Mouse (Mus musculus) gastrocnemius, postnatal 25 days (tissue): Measurements from ENCODE around the gene Dlgap3. TPM values are rescaled to one million over a fixed set of nuclear protein-coding genes. Genes with fewer than 3 reads are reported as not detected.

Source experiments
- DNase-seq: peaks from one replicate; pipeline ENCODE4 v3.0.0; 2022
- long read RNA-seq, 2 experiments: library from polyadenylated mRNA; stranded (forward); transcript quantifications; one replicate each; pipeline ENCODE4 v2.0.0; 2021
- total RNA-seq, 2 experiments: library from RNA; stranded (reverse); gene quantifications; 1 replicate in 1 of 2; 2 replicates in 1 of 2; pipeline ENCODE4 v1.2.3; 2021

The Dlgap3 gene
- total RNA-seq: under 1 TPM in 1 of 2 experiments, not detected in 1; 0.08 TPM
- long read RNA-seq, experiment 1: 0 reads
- long read RNA-seq, experiment 2: 0 reads

DNA sequence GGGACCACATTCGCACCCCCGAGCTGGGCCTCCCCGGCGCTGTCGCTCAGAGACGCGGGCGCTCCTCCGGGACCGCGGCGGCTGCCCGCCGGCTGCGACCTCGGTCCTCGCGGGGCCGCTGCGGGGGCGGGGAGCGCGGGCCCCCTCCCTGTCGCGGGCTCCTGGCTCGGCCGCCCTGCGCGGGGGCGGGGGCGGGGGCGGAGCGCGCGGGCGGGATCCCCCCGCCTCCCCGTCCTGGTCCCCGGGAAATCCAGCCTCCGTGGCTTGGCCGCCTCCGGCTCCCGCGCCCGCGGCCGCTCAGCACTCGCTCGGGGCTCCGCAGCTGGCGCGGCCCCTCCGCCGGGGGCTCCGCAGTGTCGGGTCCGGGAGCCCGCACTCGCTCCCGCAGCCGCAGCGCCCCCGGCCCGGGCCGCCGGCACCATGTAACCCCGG is at the start of gene Dlgap3:
Gene Dlgap3 (plus strand): TSS at position 291 of the 432 bp plus-strand sequence.
- DNase-seq: peak; percentile 16

DNA sequence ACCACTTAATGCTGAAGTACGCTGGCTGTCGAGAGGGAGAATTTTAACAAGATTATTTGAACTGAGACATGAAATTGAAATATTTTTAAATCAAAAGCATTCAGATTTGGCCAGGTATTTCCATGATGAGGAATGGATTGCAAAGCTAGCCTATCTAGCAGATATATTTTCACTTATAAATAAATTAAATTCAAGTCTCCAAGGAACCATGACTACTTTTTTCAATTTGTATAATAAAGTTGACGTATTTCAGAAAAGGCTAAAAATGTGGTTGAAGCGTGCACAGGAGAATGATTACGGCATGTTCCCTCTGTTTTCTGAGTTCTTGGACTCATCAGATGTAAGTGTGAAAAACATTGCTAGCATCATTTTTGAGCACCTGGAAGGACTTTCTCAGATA is 45.6 kb upstream of the Dlgap3 start, which contains the start of gene Tmem35b:
Gene Tmem35b (plus strand): TSS at position 301 of the 400 bp plus-strand sequence.
- no peak for DNase-seq

DNA sequence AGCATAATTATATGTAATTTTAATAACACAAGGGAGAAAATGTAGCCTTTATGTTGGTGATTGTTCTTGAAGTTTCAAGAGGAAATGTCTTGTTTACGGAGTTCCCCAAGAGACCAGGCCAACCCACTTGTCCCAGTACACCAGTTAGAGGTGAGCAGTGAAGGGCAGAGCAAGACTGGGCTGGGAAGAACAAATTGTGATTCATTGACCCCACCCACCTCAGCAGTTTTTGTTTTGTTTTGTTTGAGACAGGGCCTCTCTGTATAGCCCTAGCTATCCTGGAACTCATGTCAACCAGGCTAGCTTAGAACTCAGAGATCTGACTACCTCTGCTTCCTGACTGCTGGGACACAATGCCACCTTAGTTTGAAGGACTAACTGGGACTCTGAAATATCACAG is 44.7 kb upstream of the Dlgap3 start:
- no peak for DNase-seq

DNA sequence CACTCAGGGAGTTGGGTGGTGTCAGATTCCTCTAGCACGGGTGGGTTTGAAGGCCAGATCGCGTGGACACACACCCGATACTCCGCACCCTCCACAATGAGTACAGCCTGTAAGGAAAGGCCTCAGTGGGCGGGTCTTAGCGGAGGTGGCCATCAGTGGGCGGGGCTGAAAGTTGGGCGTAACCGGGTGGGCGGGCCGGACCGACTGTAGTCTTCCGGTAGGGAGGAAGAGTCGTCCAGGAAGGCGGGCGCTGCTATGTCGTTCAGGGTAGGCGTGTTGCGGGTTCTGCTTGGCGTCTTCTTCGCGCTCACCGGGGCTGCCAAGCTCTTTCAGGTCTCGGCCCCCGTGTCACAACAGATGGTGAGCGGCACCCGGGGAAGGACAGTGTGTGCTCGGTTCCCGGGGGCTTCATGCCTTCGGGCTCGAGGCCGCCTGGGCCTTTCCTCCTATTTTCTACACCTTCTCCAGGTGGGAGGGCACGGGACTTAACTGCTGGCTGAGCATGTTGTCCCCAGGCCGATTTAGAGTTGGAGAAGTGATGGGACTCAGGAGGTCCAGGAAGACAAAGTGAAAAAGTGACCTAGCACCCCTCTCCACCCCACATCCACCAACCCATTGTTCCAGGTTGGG is 43.1 kb upstream of the Dlgap3 start:
- peak; percentile 85 for DNase-seq

DNA sequence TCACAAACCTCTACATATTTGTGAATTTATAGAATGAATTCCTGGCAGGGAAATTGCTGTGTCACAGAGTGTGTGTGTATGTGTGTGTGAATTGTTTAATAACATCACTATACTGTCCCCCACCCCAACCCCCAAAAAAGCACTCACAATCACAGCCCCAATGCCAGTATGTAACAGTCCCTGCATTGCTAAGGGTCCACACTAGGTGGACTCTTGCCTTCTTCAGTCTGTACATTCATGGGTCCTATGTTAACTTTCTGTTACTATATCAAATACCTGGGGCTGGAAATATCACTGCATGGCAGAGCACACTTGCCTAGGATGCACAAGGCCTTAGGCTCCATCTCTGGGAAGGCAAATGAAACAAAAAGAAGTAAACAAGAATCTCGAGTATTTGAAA is 34.3 kb upstream of the Dlgap3 start:
- DNase-seq: no peak

DNA sequence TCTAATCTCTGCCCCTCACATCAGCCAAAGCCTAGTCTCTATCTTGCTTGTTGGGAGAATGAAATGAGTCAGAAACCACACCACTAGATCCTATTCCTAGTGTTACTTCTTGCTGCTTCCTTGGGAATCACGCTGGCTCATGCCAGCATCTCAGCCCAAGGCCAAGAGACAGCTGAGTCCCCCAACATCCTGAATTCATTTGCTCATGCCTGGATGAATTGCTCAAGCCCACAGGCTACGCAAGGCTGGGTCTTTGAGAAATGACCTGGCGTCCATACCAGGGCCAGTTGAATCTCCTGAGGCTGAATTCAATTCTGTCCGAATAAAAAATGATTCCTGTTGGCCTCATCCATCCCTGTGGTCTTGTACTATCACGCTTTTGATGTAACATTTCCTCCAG is 31.4 kb upstream of the Dlgap3 start:
- no peak for DNase-seq

DNA sequence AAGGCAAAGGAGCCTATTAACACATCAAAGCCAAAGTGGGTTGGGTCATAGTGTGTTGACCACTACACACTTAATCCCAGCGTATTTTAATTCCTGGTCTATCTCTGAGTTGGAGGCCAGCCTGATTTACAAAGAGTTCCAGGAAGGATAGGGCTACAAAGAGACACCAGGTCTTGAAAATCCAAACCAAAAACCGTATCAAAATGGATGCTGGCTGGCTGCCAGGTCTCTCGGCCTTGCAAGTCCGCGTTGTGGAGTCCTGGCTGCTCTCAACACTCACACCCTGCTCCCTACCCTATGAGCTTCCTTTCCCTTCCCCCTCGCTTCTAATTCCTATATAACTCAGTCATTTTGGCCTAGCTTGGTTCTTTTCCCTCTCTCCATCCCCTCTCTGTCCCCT is 30.5 kb upstream of the Dlgap3 start:
- DNase-seq: no peak

DNA sequence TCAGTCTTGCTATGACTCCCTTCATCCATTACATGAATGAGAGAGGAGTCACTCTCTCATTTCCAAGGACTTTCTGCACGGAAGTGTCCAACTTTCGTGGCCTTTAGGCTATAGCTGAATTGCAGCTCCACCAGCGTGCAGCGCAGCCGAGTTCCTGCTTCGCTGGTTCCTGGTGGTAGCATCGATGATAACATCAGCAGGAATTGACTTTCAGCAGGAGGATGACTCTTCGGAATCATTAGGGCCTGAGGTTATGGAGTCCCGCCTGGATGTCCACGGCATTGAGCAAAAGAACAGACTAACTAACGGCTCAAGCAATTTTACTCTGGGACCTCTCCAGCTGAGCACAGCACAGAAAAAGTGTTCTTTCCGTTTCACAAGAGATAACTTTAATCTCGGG is 19.0 kb upstream of the Dlgap3 start:
- no peak for DNase-seq

DNA sequence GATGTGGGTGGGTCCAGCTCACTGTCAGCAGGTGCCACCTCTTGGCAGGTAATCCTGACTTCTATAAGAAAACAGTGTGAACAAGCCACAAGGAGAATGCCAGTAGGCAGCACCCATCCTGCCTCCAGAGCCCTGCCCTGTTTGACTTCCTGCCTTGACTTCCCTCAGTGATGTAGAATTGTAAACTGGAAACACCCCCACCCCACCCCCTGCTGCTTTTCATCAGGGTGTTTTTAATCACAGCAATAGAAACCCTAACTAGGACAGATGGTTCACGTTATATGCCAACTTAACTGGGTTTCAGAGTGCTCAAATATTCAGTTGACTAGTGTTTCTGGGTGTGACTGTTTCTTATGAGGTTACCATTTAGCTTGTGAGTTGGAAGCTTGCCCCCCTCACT is 15.7 kb upstream of the Dlgap3 start:
- no peak for DNase-seq

DNA sequence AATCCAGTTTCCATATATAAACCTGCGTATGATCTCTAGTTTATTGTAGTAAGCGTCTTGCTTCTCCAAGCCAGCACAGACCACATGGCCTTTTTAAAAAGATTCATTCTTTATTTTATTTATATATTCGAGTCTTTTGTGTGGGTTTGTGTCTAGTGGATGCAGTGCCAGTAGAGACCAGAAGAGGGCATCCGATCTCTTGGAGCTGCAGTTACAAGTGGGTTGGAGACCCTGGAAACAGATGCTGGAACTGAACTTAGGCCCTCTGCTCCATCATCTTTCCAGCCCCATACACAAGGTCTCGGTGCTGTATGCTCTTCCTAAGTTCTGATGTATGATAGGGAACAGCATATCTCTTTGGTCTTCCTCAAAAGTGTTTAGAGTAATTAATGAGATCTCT is 13.2 kb upstream of the Dlgap3 start:
- DNase-seq: no peak

DNA sequence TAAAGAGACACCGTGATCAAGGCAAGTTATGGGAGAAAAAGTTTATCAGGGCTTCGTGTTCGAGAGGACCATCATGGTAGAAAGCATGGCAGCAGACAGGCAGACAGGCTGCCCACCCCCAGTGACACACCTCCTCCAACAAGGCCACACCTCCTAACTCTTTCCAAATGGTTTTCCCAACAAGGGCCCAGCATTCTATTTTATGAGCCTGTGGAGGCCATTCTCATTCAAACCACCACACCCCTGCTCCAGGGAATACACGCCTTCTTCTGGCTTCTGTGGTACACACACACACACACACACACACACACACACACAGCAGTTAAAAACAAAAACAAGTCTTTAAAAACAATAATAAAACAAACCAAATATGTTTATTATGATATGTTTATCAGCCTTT is 11.3 kb upstream of the Dlgap3 start:
- no peak for DNase-seq

DNA sequence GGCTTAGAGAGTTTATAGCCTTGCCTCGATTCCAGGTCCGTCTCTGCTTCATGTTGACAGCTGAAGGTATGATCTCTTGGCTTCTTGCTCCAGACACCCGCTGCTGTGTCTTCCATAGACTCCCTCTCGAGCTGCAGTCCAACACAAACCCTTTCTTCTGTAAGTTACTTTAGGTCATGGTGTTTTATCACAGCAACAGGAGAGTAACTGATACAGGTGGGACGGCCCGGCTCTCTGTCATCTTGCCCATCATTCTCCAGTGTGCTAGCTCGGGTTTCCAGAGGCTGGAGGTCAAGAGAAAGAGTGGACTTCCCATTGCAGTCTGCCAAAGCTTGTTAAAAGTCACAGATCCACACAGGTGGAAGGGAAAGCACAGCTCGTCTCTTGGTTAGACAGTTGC is 5.1 kb upstream of the Dlgap3 start:
- DNase-seq: no peak

DNA sequence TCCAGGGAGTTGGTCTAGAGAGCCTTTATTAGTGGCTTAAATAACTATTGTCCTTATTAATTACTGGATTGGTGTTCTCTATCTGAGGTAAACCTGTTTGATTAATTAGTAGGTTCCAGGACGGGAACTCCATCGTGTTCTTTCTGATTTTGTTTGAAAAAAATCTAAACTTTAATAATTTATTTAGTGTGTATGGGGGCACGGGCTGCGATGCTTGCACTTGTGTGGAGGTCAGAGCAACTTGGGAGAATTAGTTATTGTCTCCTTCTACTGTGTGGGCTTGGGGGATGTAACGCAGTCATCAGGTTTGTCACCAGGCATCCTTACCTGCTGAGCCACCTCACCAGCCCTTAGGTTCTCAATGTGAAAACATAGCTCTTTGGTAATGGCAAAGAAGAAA is 1.9 kb upstream of the Dlgap3 start:
- DNase-seq: no peak

DNA sequence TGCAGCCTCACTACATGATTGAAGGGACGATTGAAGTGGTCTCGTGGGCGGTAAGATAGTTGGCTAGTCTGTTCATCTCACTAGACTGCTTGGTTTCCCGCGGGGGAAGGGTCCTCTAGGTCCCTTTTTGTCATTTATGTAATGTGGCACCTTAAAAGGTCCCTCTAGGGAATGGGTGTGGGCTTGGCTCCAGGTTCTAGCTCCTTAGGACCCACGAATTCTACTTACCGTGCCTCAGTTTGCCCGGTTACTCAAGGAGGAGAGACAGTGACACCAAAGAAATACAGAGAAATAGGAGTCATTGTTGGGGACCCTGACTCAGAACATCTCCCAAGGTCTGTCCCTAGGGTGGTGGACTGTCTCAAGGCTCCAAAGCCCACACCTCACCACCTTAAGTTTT is 1.3 kb upstream of the Dlgap3 start:
- DNase-seq: no peak

DNA sequence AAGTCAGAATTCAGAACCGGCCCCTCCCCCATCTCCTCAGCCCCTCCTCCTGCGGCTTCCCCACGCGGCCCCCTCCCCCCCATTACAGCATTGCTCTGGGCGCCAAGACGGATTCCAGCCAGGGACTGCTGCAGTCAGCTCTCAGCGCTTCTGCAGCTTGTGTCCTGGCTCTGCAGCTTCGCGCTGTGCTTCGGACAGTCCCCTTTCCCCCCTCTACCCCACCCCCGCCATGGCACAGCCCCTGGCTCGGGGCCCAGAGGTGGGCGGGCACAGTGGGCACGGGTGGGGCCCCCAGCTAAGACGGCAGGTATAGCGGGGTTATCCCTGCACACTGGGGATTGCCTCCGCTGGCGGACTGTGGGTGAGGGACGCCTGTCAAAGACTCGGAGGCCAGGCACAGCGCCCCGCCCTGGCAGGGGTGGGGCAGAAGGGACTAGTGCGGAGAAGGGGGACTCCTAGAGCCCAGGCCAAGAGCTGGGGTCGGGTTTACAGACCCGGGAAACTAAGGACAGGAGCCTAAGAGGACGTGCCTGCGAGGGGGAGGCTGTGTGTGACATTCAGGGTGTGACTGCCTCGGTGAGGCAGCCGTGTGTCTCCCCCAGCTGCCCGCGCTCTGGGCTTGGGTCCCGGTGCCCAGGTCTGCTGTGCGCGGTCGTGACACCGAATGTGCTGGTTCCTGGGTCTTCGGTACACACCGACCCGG is 642 bp upstream of the Dlgap3 start:
- no peak for DNase-seq

DNA sequence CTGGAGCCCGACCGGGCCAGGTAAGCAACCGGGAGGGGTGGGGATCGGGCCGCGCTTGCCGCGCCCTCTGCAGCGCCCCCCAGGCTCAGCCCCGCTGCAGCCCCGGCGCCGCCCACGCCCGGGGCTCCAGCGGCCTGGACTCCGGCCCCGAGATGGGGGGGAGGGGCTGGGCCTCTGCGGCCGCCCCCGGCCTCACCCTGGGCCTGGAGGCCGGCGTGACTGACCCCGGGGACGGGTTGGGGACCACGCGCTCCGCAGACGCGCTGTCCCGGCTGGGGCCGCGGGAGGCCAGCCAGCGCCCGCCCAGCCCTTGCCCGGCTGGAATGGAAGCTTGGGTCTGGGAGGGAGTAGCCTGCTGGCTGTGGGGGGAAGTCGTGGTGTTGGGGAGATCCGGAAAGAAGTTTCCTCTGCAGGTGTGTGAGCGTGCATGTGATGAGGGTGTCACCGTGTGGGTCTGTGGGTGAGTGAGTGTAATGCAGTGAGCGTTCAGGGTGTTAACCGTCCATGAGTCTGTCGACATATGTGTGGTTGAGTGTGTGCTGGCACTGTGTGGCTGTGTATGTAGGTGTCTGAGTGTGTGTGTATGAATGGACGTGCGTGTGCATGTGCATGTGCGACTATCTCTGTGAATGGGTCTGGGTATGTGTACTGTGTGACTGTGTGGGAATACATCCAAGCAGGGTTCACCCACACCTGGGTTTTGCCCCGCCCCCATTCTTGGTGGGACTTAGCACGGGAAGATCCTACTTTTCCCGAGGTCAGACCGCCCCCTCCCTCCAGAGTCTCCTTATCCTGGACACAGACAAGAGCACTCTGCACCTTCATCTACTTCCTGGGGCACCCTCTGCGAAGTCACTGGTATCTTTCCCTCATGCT is 580 bp downstream of the Dlgap3 start:
- no peak for DNase-seq

DNA sequence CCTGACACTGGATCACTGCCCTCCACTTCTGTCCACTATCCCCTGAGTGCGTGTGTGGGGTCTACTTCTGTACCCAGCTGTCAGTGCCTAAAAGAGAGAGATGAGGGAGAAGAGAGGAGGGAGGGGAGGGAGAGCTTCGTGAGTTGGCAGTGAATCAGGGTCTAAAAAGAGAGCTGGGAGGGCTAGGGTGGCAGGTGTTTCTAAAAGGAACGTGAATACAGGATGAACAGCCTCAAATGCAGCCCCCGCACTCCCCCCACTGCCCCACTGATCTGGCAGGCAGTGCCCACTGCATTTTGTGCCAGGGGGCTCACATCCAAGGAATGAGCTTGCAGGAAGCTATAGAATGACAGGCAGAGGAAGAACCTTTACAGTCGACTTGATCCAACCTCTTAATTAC is 1.9 kb downstream of the Dlgap3 start:
- DNase-seq: no peak

DNA sequence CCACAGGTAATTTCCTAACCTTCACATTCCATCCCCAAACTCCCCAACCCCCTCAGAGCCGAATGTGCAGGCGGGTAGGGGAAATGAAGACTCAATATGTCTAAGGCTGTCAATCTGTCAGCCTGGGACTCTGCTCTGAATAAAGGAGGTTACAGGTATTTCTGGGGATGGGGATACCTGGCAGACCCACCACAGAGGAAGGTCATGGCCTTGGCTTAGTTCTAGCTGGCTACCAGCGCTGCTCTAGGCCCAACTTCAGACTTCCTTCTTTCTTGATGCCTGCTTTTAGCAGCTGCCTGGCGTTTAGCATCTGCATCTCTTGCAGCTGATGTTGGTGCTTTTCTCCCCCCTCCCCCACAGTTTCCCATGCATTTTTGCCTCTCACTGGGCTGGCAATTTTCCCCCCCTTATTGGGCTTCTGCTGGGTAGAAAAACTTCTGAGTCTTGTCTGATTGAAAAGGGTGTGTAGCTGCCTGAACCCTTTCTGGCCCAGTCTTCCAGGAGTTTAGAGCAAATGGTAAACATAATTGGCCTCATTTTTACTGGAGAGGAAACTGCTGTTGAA is 2.4 kb downstream of the Dlgap3 start:
- no peak for DNase-seq

DNA sequence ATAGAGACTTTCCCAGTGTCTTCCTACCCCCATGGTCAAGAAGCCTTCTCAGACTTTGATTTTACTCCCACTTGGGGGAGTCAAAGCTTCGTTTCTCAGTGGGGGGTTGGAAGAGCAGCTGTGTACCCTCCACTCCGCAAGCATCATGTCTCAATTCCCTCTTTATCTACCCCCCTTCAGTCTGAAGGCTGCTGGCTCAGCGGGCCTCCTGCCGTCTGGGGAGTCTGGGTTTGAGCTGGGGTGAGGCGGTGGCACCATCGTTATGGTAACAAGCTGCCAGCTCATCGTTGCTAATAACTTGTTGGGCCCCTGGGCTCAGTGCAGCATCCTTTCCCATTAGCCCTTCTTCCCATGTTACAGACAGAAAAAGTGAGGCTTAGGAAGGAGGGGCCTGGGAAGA is 3.1 kb downstream of the Dlgap3 start:
- no peak for DNase-seq

DNA sequence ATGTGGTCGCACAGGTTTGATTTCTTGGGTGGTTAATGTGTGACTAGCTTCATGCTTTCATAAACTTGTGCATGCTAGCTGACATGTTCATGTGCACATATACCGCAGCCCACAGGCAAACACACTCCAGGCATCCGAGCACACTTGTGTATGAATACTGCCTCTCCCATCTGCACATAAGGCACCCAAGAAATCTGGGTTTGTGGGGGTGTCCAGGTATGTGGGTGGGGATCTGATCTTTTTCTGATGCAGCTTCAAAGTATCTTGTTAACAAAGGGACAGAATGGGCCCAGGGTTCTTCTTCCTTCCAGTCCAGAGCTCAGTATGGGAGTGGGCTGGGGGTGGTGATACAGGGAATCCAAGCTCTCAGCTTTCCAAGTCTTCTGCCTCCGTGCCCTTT is 3.6 kb downstream of the Dlgap3 start:
- DNase-seq: no peak

DNA sequence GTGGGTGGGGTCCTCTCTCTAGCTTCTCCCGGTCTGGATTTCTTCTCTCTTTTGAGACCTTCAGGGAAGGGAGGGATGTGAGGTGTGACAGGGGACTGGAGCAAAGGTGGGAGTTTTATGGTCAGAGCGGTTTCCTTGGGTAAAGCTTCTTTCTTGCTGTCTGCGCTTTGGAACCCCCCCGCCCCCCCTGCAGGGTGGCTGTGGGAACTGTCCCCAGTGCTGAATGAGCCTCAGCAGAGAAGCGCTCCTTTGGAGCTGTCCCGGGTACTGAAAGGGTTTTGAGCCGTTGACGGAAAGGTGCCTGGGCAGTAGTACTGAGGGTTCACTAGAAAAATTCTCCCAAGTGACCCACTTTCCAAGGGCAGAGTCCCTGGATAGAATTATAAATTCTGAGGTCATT is 4.5 kb downstream of the Dlgap3 start:
- DNase-seq: peak; percentile 26

DNA sequence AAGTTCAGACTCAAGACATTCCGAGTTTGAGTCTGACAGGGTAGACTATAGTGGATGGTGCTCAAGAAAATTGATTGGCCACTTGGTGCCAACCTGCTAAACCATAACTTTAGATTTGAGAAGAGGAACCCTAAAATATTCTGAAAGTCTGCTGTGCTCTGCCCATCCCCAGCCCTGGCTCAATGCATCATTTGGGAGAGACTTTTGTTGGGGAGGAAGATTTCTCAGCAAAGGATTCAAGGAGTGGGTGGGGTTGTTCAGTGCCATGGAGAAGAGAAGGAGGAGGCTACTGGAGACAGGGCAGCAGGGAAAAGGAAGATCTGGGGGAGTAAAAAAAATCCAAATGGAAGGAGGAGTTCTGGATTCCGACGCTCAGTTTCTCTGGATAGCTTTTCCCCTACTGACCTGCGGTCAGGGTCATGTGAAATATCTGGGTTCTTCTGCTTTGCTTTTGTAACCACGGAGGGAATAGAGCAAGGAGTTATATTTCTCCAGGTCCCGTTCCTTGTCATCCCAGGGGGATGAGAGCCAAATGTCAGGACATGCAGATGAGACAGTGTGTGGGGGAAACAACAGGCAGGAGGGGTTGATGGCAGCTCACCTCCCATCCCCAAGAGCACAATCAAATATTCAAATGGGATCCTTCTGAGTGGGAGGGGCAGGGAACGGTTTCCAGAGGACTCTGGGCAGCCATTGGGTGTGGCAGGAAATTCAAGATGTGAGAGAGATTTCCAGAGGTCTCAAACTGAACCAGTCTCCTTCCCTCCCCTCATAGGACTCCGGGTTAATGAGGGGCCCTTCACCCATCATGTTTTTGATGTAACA is 5.3 kb downstream of the Dlgap3 start:
- DNase-seq: no peak
